Mouse (Mus musculus): ENCODE data around the gene Tcp11l2.
A peak's percentile ranks its signal among the peaks of the same experiment; 100 is the strongest.

Tcp11l2 gene

GRCm38 (mm10) chr10:84556120-84556519 lies 20.3 kb upstream of the Tcp11l2 start:
- DNase-seq (ENCODE audit: low spot score in 2 of 2), result no peak

GRCm38 (mm10) chr10:84558511-84558910 lies 17.9 kb upstream of the Tcp11l2 start:
- DNase-seq (ENCODE audit: low spot score in 2 of 2), result no peak

- no peak for DNase-seq (ENCODE audit: low spot score in 2 of 2)
Measured at GRCm38 (mm10) chr10:84559986-84560385, 16.4 kb upstream of the Tcp11l2 start.

GRCm38 (mm10) chr10:84562121-84562520 lies 14.3 kb upstream of the Tcp11l2 start:
- no peak for DNase-seq (ENCODE audit: low spot score in 2 of 2)

- no peak for DNase-seq (ENCODE audit: low spot score in 2 of 2)
Measured at GRCm38 (mm10) chr10:84562567-84563554, 13.6 kb upstream of the Tcp11l2 start.

GRCm38 (mm10) chr10:84564427-84564826 lies 12.0 kb upstream of the Tcp11l2 start:
- no peak for DNase-seq (ENCODE audit: low spot score in 2 of 2)

GRCm38 (mm10) chr10:84571052-84571639 lies 5.3 kb upstream of the Tcp11l2 start:
- no peak for DNase-seq (ENCODE audit: low spot score in 2 of 2)

- DNase-seq (ENCODE audit: low spot score in 2 of 2), result no peak
Measured at GRCm38 (mm10) chr10:84573671-84574420, 2.6 kb upstream of the Tcp11l2 start.

- DNase-seq (ENCODE audit: low spot score in 2 of 2), result no peak
Measured at GRCm38 (mm10) chr10:84576029-84576394, 414 bp upstream of the Tcp11l2 start.

GRCm38 (mm10) chr10:84577071-84577727 lies 773 bp downstream of the Tcp11l2 start:
- DNase-seq (ENCODE audit: low spot score in 2 of 2), result peak; percentile 56 to 61

GRCm38 (mm10) chr10:84578738-84579137 lies 2.3 kb downstream of the Tcp11l2 start:
- no peak for DNase-seq (ENCODE audit: low spot score in 2 of 2)

GRCm38 (mm10) chr10:84579527-84579926 lies 3.1 kb downstream of the Tcp11l2 start:
- DNase-seq (ENCODE audit: low spot score in 2 of 2), result no peak

GRCm38 (mm10) chr10:84581191-84581590 lies 4.8 kb downstream of the Tcp11l2 start:
- no peak for DNase-seq (ENCODE audit: low spot score in 2 of 2)

- no peak for DNase-seq (ENCODE audit: low spot score in 2 of 2)
Measured at GRCm38 (mm10) chr10:84582236-84582635, 5.8 kb downstream of the Tcp11l2 start.

GRCm38 (mm10) chr10:84584451-84585293 lies 8.2 kb downstream of the Tcp11l2 start:
- no peak for DNase-seq (ENCODE audit: low spot score in 2 of 2)

- no peak for DNase-seq (ENCODE audit: low spot score in 2 of 2)
Measured at GRCm38 (mm10) chr10:84585294-84585650, 8.8 kb downstream of the Tcp11l2 start.

- no peak for DNase-seq (ENCODE audit: low spot score in 2 of 2)
Measured at GRCm38 (mm10) chr10:84590956-84591355, 14.5 kb downstream of the Tcp11l2 start.

- no peak for DNase-seq (ENCODE audit: low spot score in 2 of 2)
Measured at GRCm38 (mm10) chr10:84591640-84592148, 15.3 kb downstream of the Tcp11l2 start.

- no peak for DNase-seq (ENCODE audit: low spot score in 2 of 2)
Measured at GRCm38 (mm10) chr10:84592745-84593144, 16.3 kb downstream of the Tcp11l2 start.

GRCm38 (mm10) chr10:84597127-84597785 lies 20.8 kb downstream of the Tcp11l2 start:
- no peak for DNase-seq (ENCODE audit: low spot score in 2 of 2)
